Mouse (Mus musculus) c-Kit-positive CD71-positive TER-119-positive erythroid progenitor cells, embryonic 14.5 days (primary cell): ENCODE measurements around the gene Pign.

Experiments used
- DNase-seq: peaks from one replicate; pipeline ENCODE4 v3.0.0-alpha.2; 2013; ENCODE audit warnings: low spot score

The Pign gene

GRCm38 (mm10) chr1:105563821-105564220, 99.7 kb downstream of the Pign start:
- no peak for DNase-seq

GRCm38 (mm10) chr1:105556078-105556477, 107.4 kb downstream of the Pign start:
- DNase-seq, result no peak

- DNase-seq, result no peak
Measured at GRCm38 (mm10) chr1:105555192-105555718, 108.2 kb downstream of the Pign start.

- DNase-seq, result no peak
Measured at GRCm38 (mm10) chr1:105553130-105553529, 110.3 kb downstream of the Pign start.

DNA sequence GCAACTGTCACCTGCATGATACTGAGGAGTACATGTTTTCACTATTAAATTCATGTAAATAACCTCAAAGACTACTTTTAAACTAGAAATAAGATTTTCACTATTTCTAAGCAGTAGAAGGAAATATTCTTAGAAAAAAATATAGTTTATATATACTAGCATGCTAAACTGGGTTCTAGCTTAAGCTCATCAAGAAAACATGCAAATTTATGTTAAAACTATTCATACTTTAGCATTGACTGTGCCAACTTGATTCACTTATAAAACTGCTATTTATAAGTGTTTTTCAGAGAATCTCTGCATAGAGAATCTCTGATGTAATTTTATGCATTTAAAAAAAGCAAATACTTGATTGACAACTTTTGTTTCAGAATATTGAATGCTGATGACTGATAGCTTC, 113.3 kb downstream of the Pign start:
- DNase-seq, result no peak

DNA sequence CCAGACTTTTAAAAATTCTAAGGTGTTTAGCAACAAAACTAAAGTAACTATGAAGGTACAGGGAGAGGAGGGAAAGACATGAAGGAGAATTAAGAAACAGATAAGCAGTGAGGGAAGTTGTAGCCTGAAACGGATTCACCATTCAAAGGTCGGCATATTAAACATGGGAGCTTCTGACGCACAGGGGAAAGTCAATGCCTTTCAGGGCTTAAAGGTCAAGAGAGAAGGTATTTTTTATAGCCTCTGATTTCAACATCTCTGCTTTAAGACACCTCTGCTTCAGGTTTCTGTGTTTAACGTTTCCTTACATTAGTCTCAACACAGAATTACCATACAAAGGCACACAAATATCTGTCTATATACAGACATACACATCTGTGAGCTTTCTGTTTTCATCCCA, 113.8 kb downstream of the Pign start:
- no peak for DNase-seq

GRCm38 (mm10) chr1:105543051-105543450, 120.4 kb downstream of the Pign start:
- DNase-seq, result no peak

DNA sequence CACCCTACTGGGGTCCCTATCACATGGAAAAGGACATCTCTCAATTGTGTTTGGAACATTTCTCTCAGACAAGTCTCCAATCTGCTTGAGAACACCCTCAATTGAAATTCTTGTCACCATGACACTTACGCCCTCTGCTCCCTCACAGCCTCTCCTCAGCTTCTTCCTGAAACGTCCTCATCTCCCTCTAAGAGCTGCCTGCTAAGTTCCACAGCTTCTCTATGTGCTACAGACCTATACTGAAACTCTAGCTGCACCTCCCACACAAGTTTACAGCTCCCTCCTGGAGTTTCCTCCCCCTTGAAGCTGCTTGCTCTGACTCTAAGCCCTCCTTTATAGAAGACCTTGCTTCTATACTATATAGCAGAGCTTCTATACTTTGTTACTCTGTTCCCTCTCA, 139.7 kb downstream of the Pign start:
- no peak for DNase-seq

DNA sequence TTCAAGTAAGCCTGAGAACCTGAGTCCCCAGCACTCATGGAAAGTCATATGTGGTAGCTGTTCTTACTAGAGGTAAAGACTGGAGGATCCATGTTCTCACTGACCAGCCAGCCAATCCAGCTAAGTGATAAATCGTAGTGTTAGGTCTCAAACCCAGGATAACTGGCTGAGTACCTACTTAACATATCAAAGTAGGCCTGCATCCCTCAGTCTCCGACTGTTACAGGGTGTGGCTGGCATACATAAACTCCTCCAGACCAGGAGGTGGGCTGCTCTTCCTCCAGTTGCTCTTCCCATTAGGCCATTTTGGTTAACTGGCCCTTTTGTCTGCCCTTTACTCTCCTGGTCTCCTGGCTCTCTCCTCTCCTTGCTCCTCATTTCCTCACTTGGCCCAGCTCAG, 141.2 kb downstream of the Pign start:
- no peak for DNase-seq

DNA sequence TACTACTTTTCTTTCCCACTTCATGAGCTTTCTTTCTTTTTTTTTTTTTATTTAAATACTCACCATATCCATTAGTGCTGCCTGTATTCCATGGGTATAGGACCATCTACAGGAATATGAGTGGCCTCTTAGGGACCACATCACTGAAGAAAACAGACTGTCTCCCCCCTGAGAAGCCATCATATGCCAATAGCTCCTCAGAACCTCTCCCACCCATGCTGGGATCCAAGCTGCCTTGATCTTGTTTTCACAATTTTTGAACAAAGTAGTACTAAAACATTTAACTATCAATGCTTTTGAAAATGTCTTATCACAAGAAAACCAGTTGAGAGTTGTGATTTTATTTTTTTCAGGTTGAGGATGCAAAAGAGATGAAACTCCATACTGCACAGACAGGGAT, 145.4 kb downstream of the Pign start:
- no peak for DNase-seq

DNA sequence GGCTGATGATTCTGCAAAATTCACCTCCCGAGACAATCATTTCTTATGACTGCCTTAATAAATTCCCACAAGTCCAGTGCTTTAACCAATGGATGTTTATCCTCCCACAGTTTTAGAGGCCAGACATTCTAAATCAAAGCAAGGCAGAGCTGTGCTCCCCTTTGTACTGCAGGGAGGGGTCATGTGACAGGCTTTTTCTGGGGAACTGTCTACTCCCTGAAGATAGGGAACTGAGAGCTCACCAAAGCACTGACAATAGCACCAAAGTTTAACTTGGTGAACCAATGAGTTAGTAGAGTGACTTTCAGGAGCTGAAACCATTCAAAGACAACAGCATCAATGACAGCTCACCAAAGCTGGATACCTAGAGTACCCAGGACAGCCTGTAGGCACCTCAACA, 156.4 kb downstream of the Pign start:
- no peak for DNase-seq

DNA sequence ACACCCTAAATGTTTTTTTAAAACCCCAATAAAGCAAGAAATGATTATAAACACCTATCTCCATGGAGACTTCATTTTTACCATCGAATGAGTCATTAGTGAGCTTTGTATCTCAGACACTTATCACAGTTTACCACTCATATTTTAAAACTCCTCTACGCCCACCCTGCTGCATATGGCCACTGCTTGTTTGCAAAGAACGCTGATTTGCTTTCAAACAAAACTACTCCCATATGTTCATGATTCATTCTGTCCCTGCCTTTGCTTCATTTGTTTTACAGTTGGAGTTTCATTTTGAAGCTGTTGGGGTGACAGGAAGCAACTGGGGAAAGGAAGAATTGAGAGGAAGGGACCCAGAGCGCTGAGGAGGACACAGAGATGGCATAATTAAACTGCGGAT, 170.9 kb downstream of the Pign start:
- DNase-seq, result no peak

- no peak for DNase-seq
Measured at GRCm38 (mm10) chr1:105489456-105489855, 174.0 kb downstream of the Pign start.

- DNase-seq, result no peak
Measured at GRCm38 (mm10) chr1:105487037-105487436, 176.4 kb downstream of the Pign start.
